In genomic region chr7:35501995-35502394, GRCm38 (mm10) we compare ENCODE assay signal across 8 mouse cellular contexts. TPM values are rescaled to one million over a fixed set of nuclear protein-coding genes. Genes with fewer than 3 reads are reported as not detected.
DNase-seq lines count a peak whose midpoint lies in the region; ATAC-seq lines count a peak whose summit lies in the region.

No protein-coding gene starts in this region.

- H3K9ac ChIP-seq in heart, embryonic 12.5 days: no peak overlapping the region
- no peak overlapping the region for H3K9ac ChIP-seq in kidney, embryonic 16.5 days (replicated peaks; ENCODE audit: low read length)

- no peaks in the 10 kb centered on the region for H3K4me1 ChIP-seq in heart, embryonic 12.5 days (replicated peaks)
- no peaks in the 10 kb centered on the region for H3K4me1 ChIP-seq in kidney, embryonic 16.5 days (ENCODE audit: insufficient read depth, low read length)

- intact Hi-C loops in heart, postnatal 10 days (cut with DNase I): no loop called here

- no peaks in the 10 kb centered on the region for H3K9me3 ChIP-seq in heart, embryonic 12.5 days (replicated peaks)
- no peaks in the 10 kb centered on the region for H3K9me3 ChIP-seq in kidney, embryonic 16.5 days (ENCODE audit: low read length)

- no peak overlapping the region for H3K4me2 ChIP-seq in heart, embryonic 12.5 days
- H3K4me2 ChIP-seq in kidney, embryonic 16.5 days (replicated peaks; ENCODE audit: low read depth, low read length): no peak overlapping the region

- H3K27me3 ChIP-seq in heart, embryonic 12.5 days (replicated peaks): no peaks in the 10 kb centered on the region
- no peaks in the 10 kb centered on the region for H3K27me3 ChIP-seq in kidney, embryonic 16.5 days (ENCODE audit: insufficient read depth, low read length)

- H3K4me3 ChIP-seq in heart, embryonic 12.5 days: no peak overlapping the region
- no peak overlapping the region for H3K4me3 ChIP-seq in kidney, embryonic 16.5 days (ENCODE audit: low read length)

- DNase-seq in heart, postnatal 10 days: peak; percentile 9 to 19
- peak; percentile 9 for DNase-seq in thymus, postnatal 4 days
- no peak for DNase-seq in thymus, postnatal 0 days (ENCODE audit: low spot score)
- peak; percentile 13 for DNase-seq in yolk sac, embryonic 10.5 days (ENCODE audit: low spot score)
- no peak for DNase-seq in thymus, postnatal 14 days
- no peak for DNase-seq in spleen, postnatal 4 days (ENCODE audit: low spot score in 2 of 2)

- no peaks in the 10 kb centered on the region for H3K36me3 ChIP-seq in heart, embryonic 12.5 days
- no peaks in the 10 kb centered on the region for H3K36me3 ChIP-seq in kidney, embryonic 16.5 days (ENCODE audit: insufficient read depth, low read length)

- H3K27ac ChIP-seq in heart, embryonic 12.5 days (ENCODE audit: poor library complexity, severe bottlenecking): no peak overlapping the region
- H3K27ac ChIP-seq in kidney, embryonic 16.5 days (ENCODE audit: low read length): no peak overlapping the region

- ATAC-seq in heart, embryonic 12.5 days (ENCODE audit: insufficient number of reproducible peaks, low FRiP score): no peak
- ATAC-seq in kidney, embryonic 16.5 days (ENCODE audit: low FRiP score, low TSS enrichment): peak; percentile 63; the same call in 1 of the 2 replicates

- 14% methylated on average over 4 of the region's 4 CpGs for WGBS in heart, embryonic 12.5 days
- 23% methylated on average over 4 of the region's 4 CpGs for WGBS in kidney, embryonic 16.5 days

RNA-seq across cellular contexts. Expression of gene Tdrd12, which starts 35.5 kb away (rescaled TPM):
- total RNA-seq in heart, postnatal 10 days (2021): 1 to 10 TPM in 1 of 2 experiments, under 1 TPM in 1; 0.60 to 1.3 TPM
- polyA plus RNA-seq in heart, embryonic 12.5 days (2016; fragmentation: Nextera tagmentation; extraction: Ambion mirVana): 0.37 and 0.82 TPM in 2 replicates
- not detected in 2 replicates for polyA plus RNA-seq in thymus, postnatal 0 days (2015; fragmentation: Nextera tagmentation; extraction: Ambion mirVana)
- 0.14 and 0.24 TPM in 2 replicates for polyA plus RNA-seq in kidney, embryonic 16.5 days (2015; fragmentation: Nextera tagmentation; extraction: Ambion mirVana)

RNA-seq across cellular contexts. Expression of gene Slc7a9, which starts 53.4 kb away (rescaled TPM):
- total RNA-seq in heart, postnatal 10 days (2021): not detected
- polyA plus RNA-seq in heart, embryonic 12.5 days (2016; fragmentation: Nextera tagmentation; extraction: Ambion mirVana): 0.59 and 0.73 TPM in 2 replicates
- polyA plus RNA-seq in thymus, postnatal 0 days (2015; fragmentation: Nextera tagmentation; extraction: Ambion mirVana): not detected in 2 replicates
- 11.2 and 13.3 TPM in 2 replicates for polyA plus RNA-seq in kidney, embryonic 16.5 days (2015; fragmentation: Nextera tagmentation; extraction: Ambion mirVana)

RNA-seq across cellular contexts. Expression of gene Nudt19, which starts 54.1 kb away (rescaled TPM):
- total RNA-seq in heart, postnatal 10 days (2021): 10 to 100 TPM; 74.6 to 83.4 TPM
- 84.5 and 85.0 TPM in 2 replicates for polyA plus RNA-seq in heart, embryonic 12.5 days (2016; fragmentation: Nextera tagmentation; extraction: Ambion mirVana)
- polyA plus RNA-seq in thymus, postnatal 0 days (2015; fragmentation: Nextera tagmentation; extraction: Ambion mirVana): 99.2 and 105 TPM in 2 replicates
- 76.6 and 88.9 TPM in 2 replicates for polyA plus RNA-seq in kidney, embryonic 16.5 days (2015; fragmentation: Nextera tagmentation; extraction: Ambion mirVana)

Comparison
In these comparisons a context has a peak if more than half of its experiments do, and no peak if none do; other contexts are left out.
1. DNase-seq: peak in heart, postnatal 10 days (2 of 2), thymus, postnatal 4 days (single experiment) and yolk sac, embryonic 10.5 days (single experiment); none in thymus, postnatal 0 days (single experiment), thymus, postnatal 14 days (single experiment) and spleen, postnatal 4 days (0 of 2).